Mouse (Mus musculus): ENCODE results near the gene Oxct2b. TPM values are rescaled to one million over a fixed set of nuclear protein-coding genes. Genes with fewer than 3 reads are reported as not detected.

Oxct2b gene
- total RNA-seq (2023) = not detected

GRCm38 (mm10) chr4:123116011-123116410 is at the start of gene Oxct2b:
TSS of gene Oxct2b (plus strand) at chr4:123116266.

GRCm38 (mm10) chr4:123104651-123105450 is 11.2 kb upstream of the Oxct2b start, which contains the start of gene Bmp8b:
TSS of gene Bmp8b (plus strand) at chr4:123105165.

GRCm38 (mm10) chr4:123139513-123140154 is 23.6 kb downstream of the Oxct2b start, which contains the start of gene Ppie:
TSS of gene Ppie (minus strand) at chr4:123139951.

Other genes with a start within 250 kb of the Oxct2b start
- gene Cap1, start 230.2 kb upstream of the Oxct2b start, total RNA-seq (2023) = 100 to 1,000 TPM; 920 to 956 TPM
- under 1 TPM in 1 of 2 experiments, not detected in 1; 0.16 TPM for gene Mfsd2a, start 155.1 kb upstream of the Oxct2b start, total RNA-seq (2023)
- 1 to 10 TPM in 1 of 2 experiments, under 1 TPM in 1; 0.95 to 2.3 TPM for gene Mycl, start 120.6 kb upstream of the Oxct2b start, total RNA-seq (2023)
- gene Trit1, start 99.7 kb upstream of the Oxct2b start, total RNA-seq (2023) = 1 to 10 TPM; 4.6 to 5.6 TPM
- gene Bmp8b, start 11.1 kb upstream of the Oxct2b start, total RNA-seq (2023) = not detected
- 10 to 100 TPM; 23.7 to 24.4 TPM for gene Ppie, start 23.7 kb downstream of the Oxct2b start, total RNA-seq (2023)
- not detected for gene Hpcal4, start 67.0 kb downstream of the Oxct2b start, total RNA-seq (2023)
- gene Nt5c1a, start 85.2 kb downstream of the Oxct2b start, total RNA-seq (2023) = not detected
- under 1 TPM; 0.09 to 0.40 TPM for gene Heyl, start 117.3 kb downstream of the Oxct2b start, total RNA-seq (2023)
- 10 to 100 TPM; 44.9 to 73.3 TPM for gene Pabpc4, start 146.1 kb downstream of the Oxct2b start, total RNA-seq (2023)
- gene Oxct2a, start 207.4 kb downstream of the Oxct2b start, total RNA-seq (2023) = not detected
- gene Bmp8a, start 227.0 kb downstream of the Oxct2b start, total RNA-seq (2023) = under 1 TPM; 0.18 to 0.33 TPM